Mouse (Mus musculus) ES-Bruce4 (cell line): ENCODE measurements at regions not wholly inside any gene's neighbourhood (a gene's known extent, or its start where the extent isn't known, plus 50 kb on each side); places are given as distances from the start of the nearest gene placed in this dataset.

ENCODE experiments used
- H3K27ac ChIP-seq: 2 replicates; pipeline ENCODE4 v1.5.1; 2012; ENCODE audit warnings: low read length, inconsistent platforms; ENCODE audit not compliant: insufficient read depth
- H3K27me3 ChIP-seq: 2 replicates; pipeline ENCODE4 v1.6.1; 2012; ENCODE audit warnings: mild to moderate bottlenecking, low read length, inconsistent platforms; ENCODE audit not compliant: control insufficient read depth, poor library complexity, insufficient read depth, severe bottlenecking
- H3K36me3 ChIP-seq: 2 replicates; pipeline ENCODE4 v1.6.1; 2012; ENCODE audit warnings: inconsistent platforms, mild to moderate bottlenecking, low read length, moderate library complexity; ENCODE audit not compliant: control insufficient read depth, poor library complexity, insufficient read depth, severe bottlenecking
- H3K4me1 ChIP-seq: one replicate; pipeline ENCODE4 v1.8.1; 2011; ENCODE audit warnings: low read length; ENCODE audit not compliant: control insufficient read depth, insufficient read depth
- H3K4me3 ChIP-seq: 2 replicates; pipeline ENCODE4 v1.5.1; 2011; ENCODE audit warnings: low read depth, mild to moderate bottlenecking, low read length
- H3K9ac ChIP-seq: 2 replicates; pipeline ENCODE4 v1.6.1; 2012; ENCODE audit warnings: low read depth, mild to moderate bottlenecking, inconsistent platforms; ENCODE audit not compliant: poor library complexity, severe bottlenecking
- H3K9me3 ChIP-seq: replicated peaks from 2 replicates; pipeline ENCODE4 v1.6.1; 2012; ENCODE audit warnings: mild to moderate bottlenecking, low read length, inconsistent platforms; ENCODE audit not compliant: control insufficient read depth, poor library complexity, insufficient read depth, severe bottlenecking
- CTCF ChIP-seq: IDR thresholded peaks from one replicate; pipeline ENCODE4 v1.8.1; 2011; ENCODE audit warnings: low read depth, low read length
- EP300 ChIP-seq: IDR thresholded peaks from 2 replicates; pipeline ENCODE4 v1.6.1; 2011; ENCODE audit warnings: low read depth, low read length; ENCODE audit not compliant: insufficient read depth
- POLR2A ChIP-seq: IDR thresholded peaks from one replicate; pipeline ENCODE4 v1.8.1; 2011; ENCODE audit warnings: low read length; ENCODE audit not compliant: insufficient read depth

DNA sequence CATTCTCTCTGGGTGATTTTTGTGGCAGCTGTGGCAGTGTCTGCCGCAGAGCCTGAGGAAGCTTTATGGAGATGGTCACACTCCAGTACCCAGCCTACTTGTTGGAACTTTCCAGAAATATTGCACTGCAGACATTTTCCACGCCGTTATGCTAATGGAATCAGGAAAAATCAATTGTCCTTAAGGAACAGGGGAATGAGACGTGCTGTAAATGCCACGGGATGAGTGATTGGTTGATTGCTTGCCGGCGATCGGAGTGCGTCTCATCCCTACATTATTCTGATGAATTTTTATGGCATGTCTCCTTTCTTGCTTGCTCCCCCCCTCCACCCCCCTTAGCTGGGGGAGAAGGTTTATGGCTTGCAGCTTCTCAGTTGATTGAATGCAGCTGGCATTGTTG is 142.9 kb downstream of the Dmrta2 start:
- H3K27ac ChIP-seq: no peak overlapping the region
- no peak overlapping the region for H3K9ac ChIP-seq
- H3K4me1 ChIP-seq: no peaks in the 10 kb centered on the region
- H3K36me3 ChIP-seq: no peaks in the 10 kb centered on the region
- H3K4me3 ChIP-seq: no peak overlapping the region
- H3K9me3 ChIP-seq: no peaks in the 10 kb centered on the region
- no peaks in the 10 kb centered on the region for H3K27me3 ChIP-seq
- TF ChIP-seq POLR2A (no peak), EP300 (no peak), CTCF (no peak)

DNA sequence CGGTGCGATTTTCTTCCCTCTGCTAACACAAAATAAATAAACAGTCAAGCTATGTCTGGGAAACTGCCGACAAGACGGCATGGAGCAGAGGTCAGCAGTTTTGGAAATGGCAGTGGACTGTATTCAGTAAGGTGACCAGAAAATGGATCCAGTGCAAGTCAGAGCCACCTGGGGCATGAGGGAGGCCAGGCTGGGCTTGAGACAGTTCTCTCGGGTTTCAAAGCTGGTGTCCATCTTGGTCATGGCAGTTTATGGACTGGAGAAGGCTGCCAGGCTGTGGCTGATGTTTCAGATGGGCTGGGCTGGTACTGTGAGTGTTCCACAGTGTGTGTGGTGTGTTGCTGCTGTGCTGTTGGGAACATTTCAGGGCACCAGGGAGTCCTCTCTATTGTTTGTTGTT is 143.6 kb downstream of the Dmrta2 start:
- TF ChIP-seq POLR2A: no peak
- no peak for TF ChIP-seq CTCF
- TF ChIP-seq EP300: no peak
- Histone ChIP-seq H3K4me1 (no peaks in the 10 kb centered on the region), H3K9me3 (no peaks in the 10 kb centered on the region), H3K9ac (no peak overlapping the region), H3K4me3 (no peak overlapping the region), H3K36me3 (no peaks in the 10 kb centered on the region), H3K27ac (no peak overlapping the region), H3K27me3 (no peaks in the 10 kb centered on the region)

GRCm38 (mm10) chr4:110125067-110125784 is 147.4 kb downstream of the Dmrta2 start:
- Histone ChIP-seq H3K27ac (no peak overlapping the region), H3K9me3 (no peaks in the 10 kb centered on the region), H3K4me3 (no peak overlapping the region)

DNA sequence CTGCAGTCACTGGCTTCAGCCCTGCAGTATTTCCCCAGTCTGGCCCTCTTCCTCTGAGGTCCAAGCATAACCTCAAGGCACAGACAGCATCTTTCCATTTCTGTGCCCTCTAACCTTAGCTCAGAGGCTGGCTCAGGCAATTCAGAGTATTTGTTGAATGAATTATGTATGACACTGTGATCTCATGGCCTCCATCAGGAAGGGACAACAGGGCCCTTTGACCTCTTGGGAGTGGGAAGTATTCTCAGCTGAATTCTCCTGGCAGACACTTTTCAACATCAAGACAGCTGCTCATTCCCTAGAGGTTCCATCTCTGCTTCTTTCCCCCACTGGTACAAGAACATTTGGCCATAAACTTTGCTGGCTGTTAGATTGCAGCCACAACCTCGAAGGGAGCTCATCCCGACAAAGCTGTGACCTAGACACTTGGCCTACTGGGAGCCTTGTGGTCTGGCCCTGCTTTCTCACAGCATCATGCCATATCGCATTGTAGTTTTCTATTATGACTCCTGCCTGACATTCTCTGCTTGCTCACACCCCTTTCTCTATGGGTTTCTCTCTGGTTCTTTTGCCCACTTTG is 150.2 kb downstream of the Dmrta2 start:
- Histone ChIP-seq H3K4me3 (no peak overlapping the region), H3K27ac (no peak overlapping the region), H3K36me3 (no peaks in the 10 kb centered on the region), H3K9me3 (0 out of 2 replicates have a peak, but pooled peaks cover 2% of the 10 kb centered on the region), H3K9ac (no peak overlapping the region), H3K4me1 (no peaks in the 10 kb centered on the region), H3K27me3 (no peaks in the 10 kb centered on the region)
- no peak for TF ChIP-seq POLR2A
- no peak for TF ChIP-seq CTCF
- TF ChIP-seq EP300: no peak

More at GRCm38 (mm10) chr4:110125067-110125784, 147.4 kb downstream of the Dmrta2 start:
- Histone ChIP-seq H3K27me3 (no peaks in the 10 kb centered on the region), H3K36me3 (no peaks in the 10 kb centered on the region), H3K4me1 (no peaks in the 10 kb centered on the region), H3K9ac (no peak overlapping the region)
- TF ChIP-seq EP300 (no peak), CTCF (no peak), POLR2A (no peak)

DNA sequence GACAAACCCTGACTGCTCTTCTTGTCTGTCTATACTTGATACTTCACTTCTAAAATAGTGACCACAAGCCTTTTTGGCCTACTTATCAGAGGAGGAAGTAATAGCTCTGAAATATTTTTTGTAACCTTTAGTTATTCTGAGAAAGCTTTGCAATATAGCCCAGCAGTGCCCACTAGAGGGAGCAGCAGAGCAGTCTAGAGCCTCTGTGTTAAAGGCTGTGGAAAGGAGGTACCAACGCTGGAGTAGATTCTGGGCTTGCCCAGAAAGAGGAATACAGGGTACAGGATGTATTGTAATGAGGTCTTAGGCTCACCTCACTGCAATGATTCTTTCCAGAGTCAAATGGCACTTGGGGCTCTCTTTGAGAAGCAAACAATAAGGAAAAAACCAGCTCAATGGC is 151.1 kb downstream of the Dmrta2 start:
- no peaks in the 10 kb centered on the region for H3K27me3 ChIP-seq
- H3K9ac ChIP-seq: no peak overlapping the region
- H3K9me3 ChIP-seq: 0 out of 2 replicates have a peak, but pooled peaks cover 2% of the 10 kb centered on the region
- TF ChIP-seq EP300 (no peak), CTCF (peak; percentile 52)
- H3K4me3 ChIP-seq: no peak overlapping the region
- no peaks in the 10 kb centered on the region for H3K36me3 ChIP-seq
- H3K4me1 ChIP-seq: no peaks in the 10 kb centered on the region
- no peak overlapping the region for H3K27ac ChIP-seq

DNA sequence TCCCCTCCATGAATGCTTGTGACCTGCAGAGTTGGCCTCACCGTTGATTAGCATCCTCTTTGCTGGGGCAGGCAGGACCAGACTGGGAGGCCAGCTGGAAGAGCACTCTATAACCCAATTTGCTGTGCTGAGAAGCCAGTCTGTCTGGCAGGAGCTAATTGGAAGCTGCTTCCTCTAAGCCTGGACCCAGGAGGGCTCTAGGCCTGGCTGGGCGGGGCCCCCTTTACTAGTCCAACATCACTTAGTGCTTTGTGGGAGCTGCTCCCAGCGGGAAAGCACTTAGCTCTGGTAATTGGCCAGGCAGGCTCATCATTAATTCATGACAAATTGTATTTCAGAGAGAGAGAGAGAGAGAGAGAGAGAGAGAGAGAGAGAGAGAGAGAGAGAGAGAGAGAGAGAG is 151.7 kb downstream of the Dmrta2 start:
- Histone ChIP-seq H3K27me3 (no peaks in the 10 kb centered on the region), H3K9ac (no peak overlapping the region), H3K36me3 (no peaks in the 10 kb centered on the region), H3K4me1 (no peaks in the 10 kb centered on the region), H3K9me3 (0 out of 2 replicates have a peak, but pooled peaks cover 2% of the 10 kb centered on the region), H3K4me3 (no peak overlapping the region), H3K27ac (no peak overlapping the region)
- TF ChIP-seq CTCF: no peak
- TF ChIP-seq POLR2A: no peak
- no peak for TF ChIP-seq EP300
